Mouse (Mus musculus) ES-E14 (cell line): ENCODE measurements around the gene Gm13271. TPM values are rescaled to one million over a fixed set of nuclear protein-coding genes. Genes with fewer than 3 reads are reported as not detected.
"Not testable (repeated sequence)": the region's sequence is repeated elsewhere in the genome, so short reads cannot be mapped to it uniquely, and the experiment has no call there.

ENCODE experiments used
- DNase-seq: peaks from one replicate; pipeline ENCODE4 v3.0.0-alpha.2; 2013; ENCODE audit warnings: low read depth, low spot score
- H3K27ac ChIP-seq: 2 replicates; pipeline ENCODE4 v1.5.1; 2012; ENCODE audit warnings: low read depth, mild to moderate bottlenecking, low read length, moderate library complexity, mixed read lengths; ENCODE audit not compliant: poor library complexity, insufficient read depth, severe bottlenecking
- H3K36me3 ChIP-seq: 2 replicates; pipeline ENCODE4 v1.6.1; 2012; ENCODE audit warnings: mild to moderate bottlenecking, low read length, moderate library complexity, mixed read lengths; ENCODE audit not compliant: control insufficient read depth, poor library complexity, insufficient read depth, severe bottlenecking
- H3K4me1 ChIP-seq, 2 experiments: fragments of 150-350 bp in 1 of 2; sonication (generic) in 1 of 2; 2 replicates each; pipeline ENCODE4 v1.6.1; 2012; ENCODE audit warnings: low read length in 2 of 2, mild to moderate bottlenecking in 1 of 2, mixed read lengths in 1 of 2; ENCODE audit not compliant: control insufficient read depth in 2 of 2, insufficient read depth in 2 of 2, poor library complexity in 1 of 2
- H3K4me3 ChIP-seq, 2 experiments: fragments of 150-350 bp in 1 of 2; sonication (generic) in 1 of 2; 2 replicates each; pipeline ENCODE4 v1.5.1; 2012; ENCODE audit warnings: low read length in 2 of 2, low read depth in 1 of 2, mild to moderate bottlenecking in 1 of 2, mixed read lengths in 1 of 2; ENCODE audit not compliant: insufficient read depth in 1 of 2, poor library complexity in 1 of 2, severe bottlenecking in 1 of 2
- H3K9ac ChIP-seq: 2 replicates; pipeline ENCODE4 v1.6.1; 2012; ENCODE audit warnings: low read depth, mild to moderate bottlenecking, low read length, mixed read lengths; ENCODE audit not compliant: poor library complexity, insufficient read depth, severe bottlenecking
- H3K9me3 ChIP-seq: fragments of 150-350 bp; sonication (generic); 2 replicates; pipeline ENCODE4 v1.6.1; 2012; ENCODE audit warnings: low read depth, mild to moderate bottlenecking, low read length; ENCODE audit not compliant: control insufficient read depth, insufficient read depth
- in situ Hi-C, 2 experiments: fragments of 600-800 bp; cut with MboI; formaldehyde crosslinking; loops; one replicate each; pipeline ENCODE4 v1.15.1; 2025; ENCODE audit warnings: low sequenced_read_pairs in 2 of 2, inconsistent platforms in 1 of 2; ENCODE audit not compliant: unreplicated experiment in 2 of 2
- total RNA-seq: library from RNA; depleted of rRNA; stranded (reverse); fragments of 300-350 nt; gene quantifications from 2 replicates; pipeline ENCODE4 v1.2.3, GENCODE M21; 2012

Gene Gm13271
- total RNA-seq, 1 experiment, result not detected

- H3K9me3 ChIP-seq, H3K27ac ChIP-seq, H3K9ac ChIP-seq, H3K4me3 ChIP-seq, in situ Hi-C loops, DNase-seq, H3K36me3 ChIP-seq, H3K4me1 ChIP-seq: not testable (repeated sequence)
Measured at GRCm38 (mm10) chr4:88762341-88762740, 7.7 kb downstream of the Gm13271 start.

- DNase-seq, H3K36me3 ChIP-seq, H3K27ac ChIP-seq, in situ Hi-C loops, H3K4me1 ChIP-seq, H3K9me3 ChIP-seq, H3K9ac ChIP-seq: not testable (repeated sequence)
- peak overlapping the region in 1 of 2 experiments; percentile 34; a peak in 1 of 4 replicates for H3K4me3 ChIP-seq
Measured at GRCm38 (mm10) chr4:88763384-88764018, 8.8 kb downstream of the Gm13271 start.

DNA sequence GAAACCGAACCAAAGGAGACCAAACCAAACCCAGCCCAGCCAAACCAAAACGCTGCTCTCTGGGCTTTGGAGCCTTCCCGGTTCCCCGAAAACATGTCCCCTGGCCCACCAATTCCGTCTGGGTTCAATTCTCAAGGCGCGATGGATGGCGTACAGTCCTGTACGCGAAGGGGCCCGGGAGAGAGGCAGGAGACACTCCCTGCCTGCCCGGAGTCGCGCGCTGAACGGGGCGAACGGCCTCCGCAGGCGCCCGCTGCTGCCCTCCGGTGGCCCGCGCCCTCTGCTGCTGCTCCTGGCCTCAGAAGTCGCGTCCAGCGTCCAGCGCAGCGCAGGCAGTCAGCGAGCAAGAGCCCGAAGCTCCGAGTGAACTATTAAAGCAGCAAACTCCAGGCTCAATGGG, 18.9 kb downstream of the Gm13271 start, which contains the start of gene Gm13290:
Gene Gm13290, plus strand, starts transcription at position 301 of the 400 bp plus-strand sequence.
- in situ Hi-C loops, H3K4me3 ChIP-seq: not testable (repeated sequence)

GRCm38 (mm10) chr4:88776622-88777021, 22.0 kb downstream of the Gm13271 start, which contains the start of gene Gm13289:
Gm13289 (plus strand) TSS chr4:88776922.
- H3K27ac ChIP-seq, DNase-seq, in situ Hi-C loops, H3K9ac ChIP-seq, H3K4me3 ChIP-seq, H3K4me1 ChIP-seq, H3K9me3 ChIP-seq, H3K36me3 ChIP-seq: not testable (repeated sequence)

More for the DNA sequence above, 18.9 kb downstream of the Gm13271 start, which contains the start of gene Gm13290:
- DNase-seq, H3K9me3 ChIP-seq, H3K36me3 ChIP-seq, H3K27ac ChIP-seq, H3K4me1 ChIP-seq, H3K9ac ChIP-seq: not testable (repeated sequence)

DNA sequence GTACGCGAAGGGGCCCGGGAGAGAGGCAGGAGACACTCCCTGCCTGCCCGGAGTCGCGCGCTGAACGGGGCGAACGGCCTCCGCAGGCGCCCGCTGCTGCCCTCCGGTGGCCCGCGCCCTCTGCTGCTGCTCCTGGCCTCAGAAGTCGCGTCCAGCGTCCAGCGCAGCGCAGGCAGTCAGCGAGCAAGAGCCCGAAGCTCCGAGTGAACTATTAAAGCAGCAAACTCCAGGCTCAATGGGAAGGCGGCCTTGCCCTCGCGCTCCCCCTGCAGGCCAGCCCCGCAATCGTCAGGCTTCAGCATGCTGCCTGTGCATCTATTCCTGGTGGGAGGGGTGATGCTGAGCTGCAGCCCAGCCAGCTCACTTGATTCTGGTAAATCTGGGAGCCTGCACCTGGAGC, 24.9 kb downstream of the Gm13271 start, which contains the start of gene Gm13272:
Gene Gm13272, plus strand, starts transcription at position 301 of the 400 bp plus-strand sequence.
- DNase-seq, H3K9me3 ChIP-seq, in situ Hi-C loops, H3K27ac ChIP-seq, H3K36me3 ChIP-seq, H3K9ac ChIP-seq, H3K4me3 ChIP-seq, H3K4me1 ChIP-seq: not testable (repeated sequence)

DNA sequence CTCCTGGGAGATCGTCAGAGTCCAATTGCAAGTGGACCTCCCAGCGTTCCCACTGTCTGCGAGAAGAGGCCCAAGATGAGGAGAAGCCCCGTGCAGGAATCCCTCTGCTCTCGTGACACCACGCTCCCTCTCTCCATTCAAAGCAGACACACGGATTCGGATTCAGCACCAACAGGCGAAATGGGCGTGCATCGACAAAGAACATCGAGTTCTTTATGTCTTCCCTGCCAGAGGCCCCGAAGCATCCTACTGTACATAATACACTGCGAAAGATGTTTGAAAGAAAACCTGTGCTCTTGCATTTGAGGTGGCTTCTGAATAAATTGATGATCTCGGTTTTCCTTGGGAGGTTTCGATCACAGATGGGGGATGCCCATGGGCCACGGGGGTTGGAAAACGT, 25.7 kb downstream of the Gm13271 start:
- H3K4me1 ChIP-seq, DNase-seq, H3K27ac ChIP-seq, H3K9me3 ChIP-seq, H3K9ac ChIP-seq, H3K4me3 ChIP-seq, H3K36me3 ChIP-seq, in situ Hi-C loops: not testable (repeated sequence)

DNA sequence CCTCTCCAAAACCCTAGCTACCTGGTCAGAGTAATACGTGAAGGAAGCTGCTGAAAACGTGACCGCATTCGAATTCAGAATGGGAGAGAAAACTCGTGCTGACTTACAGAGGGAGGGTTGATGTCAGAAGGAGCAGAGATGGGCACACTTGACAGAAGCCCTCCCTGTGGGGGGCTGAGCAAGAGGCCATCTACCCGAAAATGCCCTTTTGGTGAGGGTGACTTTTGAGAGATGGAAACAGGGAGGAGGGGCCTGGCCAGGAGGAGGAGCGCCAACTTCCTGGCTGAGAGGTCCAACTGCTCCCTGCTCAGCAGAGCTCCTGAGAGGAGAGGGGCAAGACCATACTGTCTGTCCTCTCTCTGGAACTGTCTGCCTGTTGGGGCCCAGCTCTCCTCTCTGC, 27.2 kb downstream of the Gm13271 start, which contains the start of gene Ifnz:
Gene Ifnz, plus strand, starts transcription at position 301 of the 400 bp plus-strand sequence.
- in situ Hi-C loops, H3K4me1 ChIP-seq, H3K36me3 ChIP-seq, H3K9ac ChIP-seq, H3K9me3 ChIP-seq, H3K27ac ChIP-seq, DNase-seq, H3K4me3 ChIP-seq: not testable (repeated sequence)

DNA sequence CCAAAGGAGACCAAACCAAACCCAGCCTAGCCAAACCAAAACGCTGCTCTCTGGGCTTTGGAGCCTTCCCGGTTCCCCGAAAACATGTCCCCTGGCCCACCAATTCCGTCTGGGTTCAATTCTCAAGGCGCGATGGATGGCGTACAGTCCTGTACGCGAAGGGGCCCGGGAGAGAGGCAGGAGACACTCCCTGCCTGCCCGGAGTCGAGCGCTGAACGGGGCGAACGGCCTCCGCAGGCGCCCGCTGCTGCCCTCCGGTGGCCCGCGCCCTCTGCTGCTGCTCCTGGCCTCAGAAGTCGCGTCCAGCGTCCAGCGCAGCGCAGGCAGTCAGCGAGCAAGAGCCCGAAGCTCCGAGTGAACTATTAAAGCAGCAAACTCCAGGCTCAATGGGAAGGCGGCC, 27.7 kb downstream of the Gm13271 start:
- in situ Hi-C loops, H3K9me3 ChIP-seq, DNase-seq, H3K4me1 ChIP-seq, H3K4me3 ChIP-seq, H3K9ac ChIP-seq, H3K27ac ChIP-seq, H3K36me3 ChIP-seq: not testable (repeated sequence)
